Mouse (Mus musculus): ENCODE data around the gene Tmem211.

DNA sequence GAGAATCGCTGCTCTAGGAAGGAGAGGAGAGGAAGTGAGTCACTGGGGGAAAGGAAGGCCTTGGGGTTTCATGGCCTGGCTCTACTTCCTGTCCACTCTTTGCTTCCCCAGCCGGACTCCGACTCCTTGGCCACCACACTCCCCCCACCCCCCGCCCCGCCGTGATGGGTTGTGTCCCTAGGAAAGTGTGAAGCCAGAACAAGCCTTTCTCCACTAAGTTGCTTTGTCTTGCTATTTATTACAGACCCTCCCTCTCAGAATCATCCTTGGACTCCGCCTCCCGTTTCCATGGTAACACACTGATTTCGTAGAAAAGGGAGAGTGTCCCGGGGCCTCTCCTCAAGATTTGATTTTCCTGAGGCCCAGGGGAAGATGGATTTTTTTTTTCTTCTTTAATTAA, 1.4 kb upstream of the Tmem211 start:
- no peak for TF ChIP-seq CTCF (IDR thresholded peaks at IDR 0.05; ENCODE audit: low read depth)
- TF ChIP-seq EP300 (optimal IDR thresholded peaks at IDR 0.05): no peak
